Mouse (Mus musculus) hematopoietic multipotent progenitor cell, adult 10-12 weeks (in vitro differentiated cells): ENCODE data around the gene Lipt1. TPM values are rescaled to one million over a fixed set of nuclear protein-coding genes. Genes with fewer than 3 reads are reported as not detected.

Source experiments
- polyA plus RNA-seq: library from polyadenylated mRNA; stranded (reverse); fragments of >175 nt; gene quantifications from 2 replicates; pipeline ENCODE4 v1.2.3, GENCODE M21; 2012; ENCODE audit warnings: low replicate concordance

The Lipt1 gene
- 0.29 and 0.51 TPM in 2 replicates for polyA plus RNA-seq

DNA sequence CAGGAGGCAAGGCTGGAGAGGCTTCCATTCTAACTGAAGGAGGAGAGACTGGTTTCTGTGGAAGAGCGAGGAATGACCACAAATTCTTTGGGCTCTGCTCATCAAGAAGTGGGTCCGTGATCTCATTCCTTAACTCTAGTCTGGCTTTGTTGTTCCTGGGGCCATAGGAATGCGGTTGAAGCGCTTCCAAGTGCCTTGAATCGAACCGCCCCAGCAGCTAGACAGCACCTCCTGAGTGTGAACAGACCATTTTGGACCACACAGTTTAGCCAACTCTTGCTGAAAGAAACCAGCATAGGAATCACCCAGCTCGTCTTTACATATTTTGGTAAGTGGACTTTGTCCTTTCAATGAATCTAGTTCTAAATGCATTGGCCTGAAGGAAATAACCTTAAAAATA, at the start of gene Lipt1:
TSS of gene Lipt1 (plus strand) at position 35 of the 400 bp plus-strand sequence.

DNA sequence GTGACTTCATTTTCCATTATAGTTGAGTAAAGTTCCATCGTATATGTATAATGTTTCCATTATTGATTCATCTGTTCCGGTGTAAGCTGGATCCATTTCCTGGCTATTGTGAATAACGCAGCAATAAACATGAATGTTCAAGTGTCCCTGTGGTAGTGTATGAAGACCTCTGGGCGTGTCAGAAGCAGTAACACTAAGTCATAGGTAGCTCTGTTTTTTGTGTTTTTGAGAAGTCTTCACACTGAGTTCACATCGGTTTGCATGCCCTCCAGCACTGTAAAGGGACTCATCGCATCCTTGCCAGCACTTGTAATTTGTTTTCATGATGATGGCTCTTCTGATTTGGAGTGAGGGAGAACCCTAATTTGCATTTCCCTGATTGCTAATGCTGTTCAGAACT, 5.3 kb upstream of the Lipt1 start, which contains the start of gene Tsga10:
TSS of gene Tsga10 (minus strand) at position 144 of the 400 bp plus-strand sequence.

DNA sequence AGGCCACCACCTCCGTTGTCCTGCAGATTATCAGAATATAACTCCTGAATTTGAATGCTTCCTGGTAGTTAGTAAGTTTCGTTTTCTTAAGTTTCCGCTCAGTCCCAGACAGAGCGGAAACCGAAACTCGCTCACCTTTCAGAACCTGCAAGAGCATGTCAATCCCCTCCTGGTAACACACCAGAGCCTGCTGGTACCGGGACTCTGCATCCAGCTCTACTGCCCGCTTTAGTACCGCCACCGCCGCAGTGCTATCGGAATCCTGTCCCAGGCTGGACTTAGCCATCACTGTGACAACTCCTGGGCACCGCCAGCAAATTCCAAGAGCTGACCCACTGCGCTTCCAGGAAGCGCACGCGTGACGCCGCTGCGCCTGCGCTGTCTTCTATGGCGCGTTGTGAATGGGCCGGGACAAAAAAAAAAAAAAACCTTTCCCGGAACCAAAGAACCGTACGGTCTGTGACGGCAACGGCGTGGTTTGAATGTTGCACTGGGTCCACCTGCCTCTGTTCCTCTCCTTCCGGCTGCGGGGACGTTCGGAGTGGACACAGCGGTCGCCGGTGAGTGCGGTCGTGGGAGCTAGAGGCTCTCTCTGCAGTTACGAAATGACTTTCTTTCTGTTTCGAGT, 18.6 kb downstream of the Lipt1 start, which contains the start of the genes Mitd1 and Mrpl30:
TSS of gene Mitd1 (minus strand) at position 387 of the 628 bp plus-strand sequence.
TSS of gene Mrpl30 (plus strand) at position 453 of the 628 bp plus-strand sequence.

DNA sequence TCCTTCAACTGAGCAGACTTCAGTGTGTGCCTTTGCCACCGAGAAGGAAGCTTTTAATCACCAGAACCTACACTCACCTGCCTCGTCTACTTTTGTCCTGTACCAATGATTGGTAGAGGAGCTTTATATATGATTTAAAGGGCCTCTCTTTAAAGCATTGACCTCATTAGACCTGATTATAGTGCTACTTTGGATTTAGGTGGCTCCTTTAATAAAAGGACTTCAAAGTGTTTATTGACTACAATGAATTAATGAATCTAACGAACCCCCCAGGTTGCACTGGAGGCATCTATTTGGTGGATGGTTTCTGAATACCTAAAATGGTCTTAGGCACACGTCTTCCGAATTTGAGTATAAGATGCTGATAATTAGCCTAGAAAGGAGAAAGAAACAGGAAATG, 44.9 kb downstream of the Lipt1 start, which contains the start of gene Lyg2:
TSS of gene Lyg2 (minus strand) at position 101 of the 400 bp plus-strand sequence.

Other genes starting within 250 kb of the Lipt1 start
- gene 2010300C02Rik, start 151.7 kb upstream of the Lipt1 start, polyA plus RNA-seq = 0.54 and 1.5 TPM in 2 replicates
- 0.11 and 0.65 TPM in 2 replicates for gene Tsga10, start 5.3 kb upstream of the Lipt1 start, polyA plus RNA-seq
- gene Mitd1, start 18.7 kb downstream of the Lipt1 start, polyA plus RNA-seq = 1.6 and 5.1 TPM in 2 replicates
- 5.9 and 27.6 TPM in 2 replicates for gene Mrpl30, start 18.7 kb downstream of the Lipt1 start, polyA plus RNA-seq
- not detected in 2 replicates for gene Lyg2, start 44.8 kb downstream of the Lipt1 start, polyA plus RNA-seq
- gene Lyg1, start 86.0 kb downstream of the Lipt1 start, polyA plus RNA-seq = not detected in 2 replicates
- gene Txndc9, start 126.2 kb downstream of the Lipt1 start, polyA plus RNA-seq = 1.3 and 4.9 TPM in 2 replicates
- 22.5 and 26.8 TPM in 2 replicates for gene Eif5b, start 126.3 kb downstream of the Lipt1 start, polyA plus RNA-seq